Mouse (Mus musculus) C2C12 (cell line): Measurements from ENCODE around the gene Ppfia4.

ENCODE experiments used
- CTCF ChIP-seq: IDR thresholded peaks from one replicate; pipeline ENCODE4 v1.5.1; 2011; ENCODE audit not compliant: control insufficient read depth, insufficient read depth, insufficient read length
- MYOG ChIP-seq: IDR thresholded peaks from one replicate; pipeline ENCODE4 v1.6.1; 2011; ENCODE audit not compliant: control insufficient read depth, insufficient read length; ENCODE audit errors: extremely low read depth
- USF1 ChIP-seq: IDR thresholded peaks from one replicate; pipeline ENCODE4 v1.6.1; 2011; ENCODE audit warnings: low read depth, mild to moderate bottlenecking, control low read depth, moderate library complexity

- no peak for TF ChIP-seq CTCF
- no peak for TF ChIP-seq MYOG
- no peak for TF ChIP-seq USF1
These were observed 5.8 kb downstream of the Ppfia4 start for GRCm38 (mm10) chr1:134326841-134327346.
